Mouse (Mus musculus) Patski (cell line): ENCODE measurements around the gene Psma3. TPM values are rescaled to one million over a fixed set of nuclear protein-coding genes. Genes with fewer than 3 reads are reported as not detected.

Source experiments
- ATAC-seq: fragments of 100-300 bp; one replicate; pipeline ENCODE4 v1.8.0; 2021
- CTCF ChIA-PET: fragments of 350-600 bp; sonication (Branson Sonifier 250); formaldehyde crosslinking; loops from one replicate; lab custom pipeline; 2022; ENCODE audit warnings: inconsistent platforms; lab: Charles Lee
- POLR2A ChIA-PET: fragments of 350-600 bp; sonication (Branson Sonifier 250); formaldehyde crosslinking; loops from one replicate; lab custom pipeline; 2022; ENCODE audit warnings: antibody characterized with exemption, inconsistent platforms; lab: Charles Lee
- DNase-seq: peaks from one replicate; pipeline ENCODE4 v3.0.0-alpha.2; 2011; ENCODE audit warnings: low read depth, low spot score
- H3K27me3 ChIP-seq: fragments of 371-371 bp; one replicate; pipeline ENCODE4 v1.5.1; 2021
- CTCF ChIP-seq: fragments of 100-300 bp; IDR thresholded peaks from one replicate; pipeline ENCODE4 v1.5.1; 2021
- in situ Hi-C: fragments of 300-500 bp; cut with MboI; formaldehyde crosslinking; loops from 3 replicates; pipeline ENCODE4 v1.11.1; 2018; ENCODE audit warnings: low pct_unique_long_range_greater_than_20kb, mixed read lengths
- polyA plus RNA-seq: library from polyadenylated mRNA; unstranded; gene quantifications from one replicate; pipeline ENCODE4 v1.2.3, GENCODE M21; 2021

Psma3 gene
- polyA plus RNA-seq, 1 experiment from 2014 or later = 201 TPM

GRCm38 (mm10) chr12:70999423-70999903 lies 25.0 kb downstream of the Psma3 start:
- no peaks in the 10 kb centered on the region for H3K27me3 ChIP-seq
- ATAC-seq = no peak
- CTCF ChIA-PET = no interaction called here
- no peak for TF ChIP-seq CTCF
- POLR2A ChIA-PET = interaction anchor here (0.5 to 0.6 kb wide), 2 partner anchors 18 to 311 kb away, joined by 3 to 4 read pairs; no protein-coding TSS in a partner anchor
- in situ Hi-C loops = no loop called here
- no peak for DNase-seq

GRCm38 (mm10) chr12:71000344-71000743 lies 25.9 kb downstream of the Psma3 start:
- no peak for DNase-seq
- ATAC-seq = no peak
- CTCF ChIA-PET = no interaction called here
- H3K27me3 ChIP-seq = no peaks in the 10 kb centered on the region
- in situ Hi-C loops = no loop called here
- POLR2A ChIA-PET = no interaction called here
- no peak for TF ChIP-seq CTCF

- ATAC-seq (no peak), DNase-seq (no peak)
- in situ Hi-C loops = no loop called here
- CTCF ChIA-PET = no interaction called here
- no peaks in the 10 kb centered on the region for H3K27me3 ChIP-seq
- POLR2A ChIA-PET = no interaction called here
- no peak for TF ChIP-seq CTCF
Observed at GRCm38 (mm10) chr12:71001456-71001855, 27.0 kb downstream of the Psma3 start.

GRCm38 (mm10) chr12:71003760-71004426 lies 29.5 kb downstream of the Psma3 start:
- TF ChIP-seq CTCF = no peak
- CTCF ChIA-PET = no interaction called here
- ATAC-seq (no peak), DNase-seq (no peak)
- no peaks in the 10 kb centered on the region for H3K27me3 ChIP-seq
- in situ Hi-C loops = no loop called here
- POLR2A ChIA-PET = no interaction called here

- no peak for DNase-seq
- ChIA-PET CTCF (no interaction called here), POLR2A (interaction anchor here (0.6 kb wide), 1 partner anchor 22 kb away, joined by 4 read pairs; no protein-coding TSS in a partner anchor)
- in situ Hi-C loops = no loop called here
- no peak for ATAC-seq
- no peak for TF ChIP-seq CTCF
- H3K27me3 ChIP-seq = no peaks in the 10 kb centered on the region
Observed at GRCm38 (mm10) chr12:71006141-71006540, 31.7 kb downstream of the Psma3 start.

GRCm38 (mm10) chr12:71006901-71007300 lies 32.5 kb downstream of the Psma3 start:
- ChIA-PET POLR2A (no interaction called here), CTCF (no interaction called here)
- no peaks in the 10 kb centered on the region for H3K27me3 ChIP-seq
- no peak for TF ChIP-seq CTCF
- DNase-seq (no peak), ATAC-seq (no peak)
- in situ Hi-C loops = no loop called here

- in situ Hi-C loops = no loop called here
- DNase-seq (no peak), ATAC-seq (no peak)
- H3K27me3 ChIP-seq = no peaks in the 10 kb centered on the region
- TF ChIP-seq CTCF = no peak
- ChIA-PET POLR2A (no interaction called here), CTCF (no interaction called here)
Observed at GRCm38 (mm10) chr12:71009769-71010168, 35.3 kb downstream of the Psma3 start.

- no peaks in the 10 kb centered on the region for H3K27me3 ChIP-seq
- ChIA-PET POLR2A (interaction anchor here (0.7 to 1.1 kb wide), 2 partner anchors 34 to 40 kb away, joined by 3 read pairs; partner anchors contain the start of gene Psma3), CTCF (interaction anchor here (1.5 kb wide), 1 partner anchor 45 kb away, joined by 5 read pairs; no protein-coding TSS in a partner anchor)
- DNase-seq = no peak
- TF ChIP-seq CTCF = no peak
- ATAC-seq = no peak
- in situ Hi-C loops = no loop called here
Observed at GRCm38 (mm10) chr12:71014845-71015362, 40.5 kb downstream of the Psma3 start.

GRCm38 (mm10) chr12:71015363-71016210 lies 41.2 kb downstream of the Psma3 start, which contains the start of gene Arid4a:
Arid4a (plus strand) TSS chr12:71015990.
- no peaks in the 10 kb centered on the region for H3K27me3 ChIP-seq
- in situ Hi-C loops = no loop called here
- ATAC-seq (peak; percentile 94), DNase-seq (peak; percentile 100)
- ChIA-PET CTCF (interaction anchor here (0.7 to 1.5 kb wide), 3 partner anchors 32 to 132 kb away, joined by 3 to 5 read pairs (median 3); no protein-coding TSS in a partner anchor), POLR2A (interaction anchor here (0.5 to 1.1 kb wide), 2 partner anchors 41 to 98 kb away, joined by 3 read pairs; partner anchors contain the start of gene Psma3)
- no peak for TF ChIP-seq CTCF

GRCm38 (mm10) chr12:71016211-71016502 lies 41.7 kb downstream of the Psma3 start:
- ChIA-PET CTCF (interaction anchor here (1.1 kb wide), 1 partner anchor 33 kb away, joined by 3 read pairs; no protein-coding TSS in a partner anchor), POLR2A (no interaction called here)
- no peaks in the 10 kb centered on the region for H3K27me3 ChIP-seq
- DNase-seq (no peak), ATAC-seq (peak; percentile 2)
- in situ Hi-C loops = no loop called here
- TF ChIP-seq CTCF = no peak
